Mouse (Mus musculus) megakaryocyte, embryonic 14.5 days (primary cell): ENCODE measurements around the gene Ncf2.

Source experiments
- FLI1 ChIP-seq: IDR thresholded peaks from 2 replicates; pipeline ENCODE4 v1.6.1; 2012; ENCODE audit warnings: low read length, inconsistent platforms, mixed read lengths
- GATA1 ChIP-seq: IDR thresholded peaks from 3 replicates; pipeline ENCODE4 v1.6.1; 2012; ENCODE audit warnings: mixed read lengths, low read length, inconsistent platforms, borderline replicate concordance

DNA sequence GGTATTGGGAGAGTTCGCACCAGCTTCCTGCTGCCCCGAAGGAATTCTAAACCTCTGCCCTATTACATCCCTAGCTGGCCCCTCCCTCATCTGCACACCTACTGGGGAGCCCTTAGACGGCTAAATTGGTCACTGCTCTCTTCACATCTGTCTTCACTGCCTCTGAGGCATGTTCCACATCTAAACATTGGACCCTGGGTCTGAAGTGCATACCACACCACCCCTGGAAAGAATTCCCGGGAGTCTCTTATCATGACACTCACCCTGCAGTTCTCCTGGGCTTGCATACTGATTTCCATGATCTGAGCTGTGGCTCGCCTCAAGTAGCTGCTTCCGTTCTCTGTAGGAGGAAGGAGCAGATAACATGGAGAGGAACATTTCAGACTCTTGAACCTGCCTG lies 9.2 kb upstream of the Ncf2 start:
- no peak for TF ChIP-seq GATA1
- no peak for TF ChIP-seq FLI1
